Mouse (Mus musculus): ENCODE measurements around the gene Oasl2.
A peak's percentile ranks its signal among the peaks of the same experiment; 100 is the strongest.
"Not testable (repeated sequence)": the region's sequence is repeated elsewhere in the genome, so short reads cannot be mapped to it uniquely, and the experiment has no call there.

The Oasl2 gene

DNA sequence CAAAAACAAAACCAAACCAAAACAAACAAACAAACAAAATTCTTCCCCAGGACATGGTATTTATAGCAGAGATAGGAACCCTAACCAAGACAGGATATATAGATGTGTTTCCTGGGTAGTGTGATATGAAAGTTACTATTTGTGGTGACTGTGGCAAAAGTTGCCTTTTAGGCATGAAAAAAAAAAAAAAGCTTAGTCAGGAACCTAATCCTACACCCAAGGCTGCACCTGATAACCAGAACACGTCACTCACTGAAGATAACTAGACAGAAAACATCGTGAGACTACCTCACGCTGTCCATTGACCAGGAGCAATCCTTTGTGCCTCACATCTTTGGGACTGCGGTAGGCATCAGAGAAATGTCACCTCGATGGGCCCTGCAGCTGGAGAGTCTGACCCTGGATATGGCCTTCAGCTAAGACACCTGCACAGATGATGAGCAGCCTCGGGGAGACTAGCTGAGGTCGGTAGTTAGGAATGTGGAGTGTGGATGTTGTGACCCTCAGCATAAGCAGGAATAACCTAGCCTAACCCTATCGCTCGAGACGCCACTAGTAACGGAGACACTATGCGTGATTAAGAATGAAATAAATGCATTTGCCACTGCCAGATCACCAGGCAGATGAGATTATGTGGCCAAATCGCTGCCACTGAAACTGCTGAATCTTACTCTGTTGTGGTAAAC is at the start of gene Oasl2:
Oasl2 (plus strand) TSS at position 249 of the 686 bp plus-strand sequence.
- DNase-seq (ENCODE audit: low spot score): no peak

DNA sequence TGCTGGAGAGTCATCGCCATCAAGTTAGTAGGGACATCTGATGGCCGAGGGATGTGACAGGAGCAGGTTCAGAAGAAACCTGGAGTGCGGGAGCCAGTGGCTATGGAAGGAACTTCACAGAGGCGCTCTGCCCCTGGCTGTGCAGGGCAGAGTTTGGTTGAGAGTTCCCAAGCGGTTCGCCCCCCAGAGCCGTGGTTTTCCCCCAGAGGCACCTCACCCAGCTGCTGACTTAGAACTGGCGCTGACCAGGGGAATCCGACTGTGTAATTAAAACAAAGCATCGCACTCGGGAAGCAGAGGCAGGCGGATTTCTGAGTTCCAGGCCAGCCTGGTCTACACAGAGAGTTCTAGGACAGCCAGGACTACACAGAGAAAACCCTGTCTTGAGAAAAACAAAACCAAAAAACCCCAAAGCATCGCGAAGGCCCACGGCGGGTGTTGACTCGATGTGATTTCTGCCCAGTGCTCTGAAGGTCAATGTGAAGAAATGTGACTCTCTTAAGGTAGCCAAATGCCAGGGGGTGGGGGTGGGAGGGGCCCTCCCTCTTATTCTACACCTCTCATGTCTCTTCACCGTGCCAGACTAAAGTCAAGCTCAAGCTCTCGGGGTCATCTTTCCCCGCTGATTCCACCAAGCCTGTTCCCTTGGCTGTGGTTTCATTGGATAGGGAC is 45.0 kb upstream of the Oasl2 start:
- no peak for DNase-seq (ENCODE audit: low spot score)

DNA sequence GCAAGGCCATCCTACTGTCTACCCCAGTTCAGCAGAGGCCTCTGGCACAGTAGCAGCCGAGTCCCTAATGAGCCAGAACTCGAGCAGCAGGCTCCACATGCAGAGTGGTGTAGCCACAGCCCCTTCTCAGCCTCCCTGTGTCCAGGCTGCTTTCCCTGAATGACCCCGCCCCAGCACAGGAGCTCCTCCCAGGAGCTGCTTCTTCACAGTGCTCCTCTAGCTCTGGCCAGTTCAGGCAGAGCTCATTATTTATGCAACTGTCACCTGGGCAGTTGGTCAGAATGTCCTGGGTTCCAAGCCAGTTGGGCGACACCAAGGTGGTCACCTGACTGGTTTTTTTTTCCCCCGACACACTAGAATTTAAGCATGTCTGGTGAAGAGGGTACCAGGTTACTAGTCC is 43.4 kb upstream of the Oasl2 start, which contains the start of gene 4930519G04Rik:
4930519G04Rik (plus strand) TSS at position 301 of the 400 bp plus-strand sequence.
- not testable (repeated sequence) for DNase-seq (ENCODE audit: low spot score)

DNA sequence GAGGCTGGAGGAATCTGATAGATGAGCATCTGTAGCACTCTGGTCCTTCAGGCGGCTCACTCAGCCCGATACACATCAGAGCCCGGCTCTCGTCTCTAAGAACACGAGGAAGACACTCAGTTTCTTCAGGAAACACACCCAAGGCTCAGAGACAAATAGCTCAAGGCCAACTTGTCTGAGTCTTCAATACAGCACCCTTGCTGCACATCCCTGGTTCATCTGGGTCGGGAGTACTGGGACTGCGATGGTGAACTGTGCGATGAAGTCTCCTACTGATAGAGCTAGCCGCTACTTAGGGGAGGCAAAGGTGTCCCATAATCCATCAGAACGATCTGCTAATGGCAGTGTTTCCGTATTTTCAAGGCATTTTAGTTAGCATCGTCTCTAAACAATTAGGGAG is 38.2 kb upstream of the Oasl2 start, which contains the start of gene Gm9936:
Gm9936 (minus strand) TSS at position 101 of the 400 bp plus-strand sequence.
- no peak for DNase-seq (ENCODE audit: low spot score)

DNA sequence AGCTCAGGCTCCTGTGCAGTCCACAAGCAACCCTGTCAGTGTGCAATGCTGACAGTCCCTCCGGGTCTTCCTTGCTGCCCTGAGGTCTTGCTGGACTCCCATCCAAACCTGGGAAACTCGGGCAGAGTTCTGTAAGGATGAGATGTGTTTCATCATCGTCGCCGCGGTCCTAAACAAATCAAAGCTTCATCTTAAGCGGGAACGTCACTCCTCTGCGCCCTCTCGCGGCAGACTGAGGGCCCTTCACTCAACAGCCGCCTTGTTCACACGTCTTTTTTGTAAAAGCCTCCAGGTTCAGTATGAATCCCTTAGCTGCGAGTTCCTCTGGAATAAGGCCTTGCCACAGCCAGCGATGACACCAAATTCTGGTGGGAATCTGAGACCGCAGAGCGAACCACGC is 37.5 kb upstream of the Oasl2 start:
- no peak for DNase-seq (ENCODE audit: low spot score)

DNA sequence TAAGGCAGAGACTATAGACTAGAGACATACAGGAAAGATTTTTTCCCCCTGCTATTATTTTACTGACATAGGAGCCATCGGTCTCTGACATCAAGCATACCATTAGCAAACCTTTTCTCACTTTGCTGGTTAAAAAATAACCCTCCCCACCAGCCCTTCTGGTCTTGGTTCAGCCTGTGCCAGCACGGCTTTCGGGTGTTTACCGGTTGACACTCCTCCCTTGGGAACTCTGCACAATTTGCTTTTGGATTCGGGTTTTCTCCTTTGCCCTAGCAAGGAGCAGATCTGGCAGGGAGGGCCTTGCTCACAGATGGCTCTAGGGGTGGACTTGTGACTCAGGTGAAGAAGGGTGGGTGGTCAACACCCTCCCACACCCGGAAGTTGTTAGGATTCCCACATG is 35.0 kb upstream of the Oasl2 start:
- DNase-seq (ENCODE audit: low spot score): peak; percentile 77

DNA sequence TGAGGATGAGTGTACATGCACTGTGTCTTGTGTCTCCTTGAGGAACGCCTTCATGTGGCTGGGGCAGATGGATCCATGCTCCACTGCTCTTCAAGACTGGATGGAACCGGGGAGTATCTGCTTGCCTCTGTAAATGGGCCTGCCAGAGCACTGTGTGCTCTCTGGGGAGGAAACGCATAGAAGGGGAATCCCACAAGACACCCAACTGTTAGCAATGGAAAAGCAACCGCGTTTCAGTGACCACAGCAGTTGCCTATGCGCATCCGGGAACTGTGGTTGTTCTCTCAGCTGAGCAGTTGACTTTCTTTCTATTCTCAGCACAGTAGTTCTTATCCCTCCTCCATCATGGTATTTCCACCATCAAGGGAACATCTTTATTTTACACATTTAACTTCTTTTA is 31.9 kb upstream of the Oasl2 start:
- DNase-seq (ENCODE audit: low spot score): no peak

DNA sequence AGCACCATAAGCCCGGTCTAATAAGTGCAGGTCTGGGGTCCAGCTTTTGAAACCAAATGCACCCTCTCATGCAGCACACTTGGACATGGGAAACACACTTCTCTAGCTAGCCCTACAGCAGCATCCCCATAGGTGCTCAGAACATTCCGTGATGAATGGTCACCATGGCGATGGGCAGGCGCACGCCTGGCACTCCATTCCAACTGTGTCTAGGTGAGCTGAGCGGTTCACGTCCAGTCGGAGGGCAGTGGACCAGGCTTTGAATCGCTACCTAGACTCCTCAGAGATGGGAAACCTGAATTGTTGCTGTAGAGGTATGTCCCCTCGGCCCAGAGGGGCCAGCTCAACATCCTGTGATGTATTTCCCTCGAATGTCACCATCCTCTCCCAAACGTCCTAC is 31.5 kb upstream of the Oasl2 start:
- no peak for DNase-seq (ENCODE audit: low spot score)

DNA sequence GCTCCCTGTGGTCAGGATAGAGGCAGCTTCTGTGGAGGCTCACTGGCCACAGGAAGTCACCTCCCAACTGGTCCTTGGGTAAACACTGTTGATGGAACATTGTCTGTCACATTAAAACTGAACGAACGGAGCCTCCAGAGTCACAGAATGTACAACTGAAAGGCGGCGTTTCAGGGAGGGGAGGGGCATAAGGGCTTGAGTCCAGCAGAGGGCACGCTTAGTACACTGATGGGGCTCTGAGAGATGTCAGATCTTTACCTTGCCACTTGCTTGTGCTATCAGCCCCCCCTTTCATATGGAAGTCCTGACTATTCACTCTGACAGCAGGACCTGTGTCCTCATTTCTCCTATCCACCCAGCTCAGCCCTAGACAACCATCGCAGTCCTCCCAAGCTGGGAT is 20.9 kb upstream of the Oasl2 start:
- DNase-seq (ENCODE audit: low spot score): no peak

DNA sequence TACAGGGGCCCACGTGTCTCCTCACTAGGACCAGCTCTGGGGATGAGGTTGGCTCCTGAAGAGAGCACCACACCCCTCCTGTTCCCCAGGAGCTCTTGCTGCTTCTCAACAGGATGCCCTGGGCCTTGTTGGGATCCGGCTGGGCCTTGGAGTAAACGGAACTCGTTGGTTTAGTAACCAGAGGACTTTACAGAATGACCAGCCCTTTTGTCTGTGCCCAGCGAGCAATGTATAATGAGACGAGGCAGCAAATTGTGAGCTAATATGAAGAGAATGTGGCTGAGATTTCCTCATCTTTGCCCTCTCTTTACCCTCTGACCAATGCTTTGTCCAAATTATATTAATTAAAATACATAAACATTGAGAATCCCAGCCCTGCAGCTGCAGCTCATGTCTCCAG is 20.4 kb upstream of the Oasl2 start:
- no peak for DNase-seq (ENCODE audit: low spot score)

DNA sequence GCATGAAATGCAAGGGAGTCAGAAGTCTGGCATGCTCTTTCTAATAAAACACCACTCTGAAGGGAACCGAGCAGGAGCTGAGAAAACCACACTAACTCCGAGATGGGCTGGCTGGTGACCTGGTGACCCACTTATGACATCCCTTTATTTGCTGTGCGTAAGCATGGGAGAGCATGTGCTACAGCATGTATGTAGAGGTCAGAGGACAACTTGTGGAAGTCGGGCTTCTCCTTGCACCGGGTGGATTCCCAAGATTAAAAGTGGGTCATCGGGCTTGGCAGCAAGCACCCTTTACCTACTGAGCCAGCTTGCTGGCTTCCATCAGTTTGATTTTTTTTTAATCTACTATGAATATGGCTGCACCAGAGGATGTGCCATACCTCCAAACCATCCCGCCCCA is 19.2 kb upstream of the Oasl2 start:
- no peak for DNase-seq (ENCODE audit: low spot score)

DNA sequence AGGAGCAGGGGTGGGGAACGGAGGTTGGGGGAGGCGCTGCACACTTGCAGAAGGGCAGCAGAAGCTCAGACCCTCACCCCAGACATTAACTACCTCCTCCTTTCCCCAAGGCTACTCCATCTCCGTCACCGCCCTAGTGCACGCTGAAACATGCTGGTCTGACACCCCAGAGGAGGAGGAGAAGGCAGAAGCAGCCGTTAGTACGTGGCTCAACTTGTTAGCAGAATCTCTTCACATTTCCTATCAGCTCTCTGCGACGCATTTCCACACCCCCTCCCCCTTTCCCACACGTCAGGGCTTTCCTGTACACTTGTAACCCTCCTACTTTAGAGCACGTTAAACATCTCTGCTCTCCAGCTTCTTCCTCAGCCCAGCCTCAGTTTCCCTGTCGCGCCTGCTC is 17.3 kb upstream of the Oasl2 start:
- no peak for DNase-seq (ENCODE audit: low spot score)

DNA sequence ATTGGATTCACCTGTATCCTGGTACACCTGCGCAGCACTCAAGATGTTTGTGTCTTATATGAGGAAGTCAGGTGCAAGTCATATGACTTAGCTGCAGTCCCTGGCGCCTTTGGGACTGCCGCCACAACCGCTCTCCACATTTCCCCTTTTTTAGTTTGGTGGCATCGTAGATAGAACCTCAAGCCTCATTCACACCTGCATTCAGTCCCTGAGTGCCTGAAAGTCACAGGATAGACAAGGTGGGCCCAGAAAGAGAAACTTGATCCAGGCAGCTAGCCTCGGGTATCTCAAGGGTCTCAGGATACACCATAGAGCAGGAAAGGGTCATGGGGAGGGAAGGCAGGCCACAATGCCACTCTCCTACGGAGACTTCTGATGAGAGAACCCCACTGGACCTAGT is 14.4 kb upstream of the Oasl2 start:
- not testable (repeated sequence) for DNase-seq (ENCODE audit: low spot score)

DNA sequence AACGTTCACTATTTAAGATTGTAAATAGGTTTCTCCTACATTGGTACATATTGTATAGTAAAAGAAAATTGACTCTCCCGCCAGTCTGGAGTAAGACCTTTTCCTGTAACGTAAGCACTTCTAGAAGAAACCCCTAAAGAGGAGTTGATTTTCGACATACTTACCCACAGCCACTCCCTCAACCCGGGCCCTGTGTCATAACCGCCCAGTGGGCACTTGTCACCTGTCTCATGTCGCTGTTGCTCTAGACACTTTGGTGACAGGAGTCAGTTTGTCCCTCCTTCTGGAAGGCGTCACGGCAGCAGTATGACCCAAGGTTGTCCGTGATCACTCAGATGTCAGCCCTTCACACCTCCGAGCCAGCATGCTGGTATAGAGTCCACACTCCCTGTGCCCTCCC is 13.7 kb upstream of the Oasl2 start:
- no peak for DNase-seq (ENCODE audit: low spot score)

DNA sequence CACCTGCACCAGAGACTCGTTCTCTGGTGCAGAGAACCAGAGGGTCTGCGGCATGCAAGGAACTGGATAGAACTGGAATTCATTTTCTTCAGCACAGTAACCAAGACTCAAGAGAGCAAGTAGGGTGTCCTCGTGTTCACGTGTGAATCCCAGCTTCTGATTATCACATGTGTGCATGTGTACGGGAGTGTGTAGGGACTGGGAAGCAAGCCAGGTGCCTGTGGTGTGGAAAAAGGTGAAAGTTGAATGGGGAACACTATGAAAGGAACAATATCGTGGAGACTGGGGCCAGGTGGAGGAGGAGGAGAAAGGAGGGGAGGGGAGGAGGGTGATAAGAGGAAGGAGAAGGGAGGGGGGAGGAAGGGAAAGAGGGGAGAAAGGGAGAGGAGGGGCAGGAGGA is 9.9 kb upstream of the Oasl2 start:
- DNase-seq (ENCODE audit: low spot score): no peak

DNA sequence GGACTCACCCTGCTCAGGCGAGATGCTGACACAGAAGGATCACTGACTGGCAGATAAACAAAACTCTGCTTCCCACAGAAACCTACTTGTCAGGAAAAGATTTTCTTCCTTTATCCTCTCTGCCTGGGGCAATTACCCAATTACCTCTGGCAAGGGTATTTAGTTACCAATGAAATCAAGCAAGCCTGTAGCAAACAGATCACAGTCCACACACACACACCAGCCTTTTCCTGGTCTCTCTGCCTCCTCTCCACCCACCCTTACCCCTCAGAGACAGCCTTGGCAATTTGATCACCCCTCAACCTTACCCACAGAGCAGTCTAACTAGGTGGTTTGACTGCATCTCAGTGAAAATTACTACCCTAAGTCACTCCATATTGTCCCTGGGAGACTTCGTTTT is 7.7 kb upstream of the Oasl2 start:
- no peak for DNase-seq (ENCODE audit: low spot score)

DNA sequence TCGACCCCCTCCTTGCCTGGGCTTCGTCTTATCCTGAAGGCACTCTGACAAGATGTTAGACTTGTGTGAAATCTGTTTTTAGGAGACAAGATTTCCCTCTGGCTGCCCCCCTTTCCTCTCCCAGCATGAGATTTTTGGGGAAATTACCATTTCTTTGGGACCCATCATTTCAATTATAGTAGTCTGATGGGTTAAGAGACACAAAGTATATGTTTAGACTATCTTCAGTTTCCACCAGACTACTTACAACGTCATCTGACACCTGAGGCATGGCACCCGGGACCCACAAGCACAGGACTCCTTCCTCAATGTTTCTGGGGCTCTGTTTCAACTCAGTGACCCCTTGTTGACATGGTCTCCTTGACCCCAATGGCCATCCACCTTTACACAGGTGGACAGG is 1.2 kb upstream of the Oasl2 start:
- no peak for DNase-seq (ENCODE audit: low spot score)

DNA sequence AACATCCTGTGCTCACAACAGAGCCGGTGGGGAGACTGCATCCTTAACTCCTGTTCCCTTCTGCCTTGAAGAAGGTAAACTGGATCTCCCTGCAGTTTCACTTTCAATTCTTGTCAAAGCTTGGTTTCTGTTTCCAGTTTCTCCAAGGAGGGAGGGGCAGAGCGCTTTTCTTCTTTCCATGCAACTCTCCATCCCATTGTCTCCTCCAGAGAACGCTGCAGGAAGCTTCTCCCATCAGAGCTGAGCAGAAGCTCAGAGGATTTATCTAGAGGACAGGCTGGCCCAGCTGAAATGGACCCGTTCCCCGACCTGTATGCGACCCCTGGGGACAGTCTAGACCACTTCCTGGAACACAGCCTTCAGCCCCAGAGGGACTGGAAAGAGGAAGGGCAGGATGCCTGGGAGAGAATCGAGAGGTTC is 648 bp downstream of the Oasl2 start:
- DNase-seq (ENCODE audit: low spot score): peak; percentile 39

DNA sequence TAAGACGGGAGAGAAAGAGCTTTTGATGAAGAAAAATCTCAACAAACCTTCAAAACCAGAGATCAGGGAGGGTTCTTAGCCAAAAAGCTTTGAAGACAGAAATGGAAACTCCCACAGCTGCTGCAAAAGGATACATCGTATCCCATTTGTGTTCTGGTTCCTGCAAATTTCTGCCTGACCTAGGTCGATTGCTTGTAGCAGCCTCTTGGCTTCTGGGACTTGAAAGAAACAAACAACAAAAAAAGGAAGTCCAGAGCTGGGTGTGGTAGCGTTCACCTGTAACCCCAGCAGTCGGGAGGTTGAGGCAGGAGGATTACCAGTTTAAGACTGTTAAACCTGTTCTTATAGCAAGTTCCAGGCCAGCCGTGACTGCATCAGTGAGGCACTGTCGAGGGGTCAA is 2.1 kb downstream of the Oasl2 start:
- DNase-seq (ENCODE audit: low spot score): no peak

DNA sequence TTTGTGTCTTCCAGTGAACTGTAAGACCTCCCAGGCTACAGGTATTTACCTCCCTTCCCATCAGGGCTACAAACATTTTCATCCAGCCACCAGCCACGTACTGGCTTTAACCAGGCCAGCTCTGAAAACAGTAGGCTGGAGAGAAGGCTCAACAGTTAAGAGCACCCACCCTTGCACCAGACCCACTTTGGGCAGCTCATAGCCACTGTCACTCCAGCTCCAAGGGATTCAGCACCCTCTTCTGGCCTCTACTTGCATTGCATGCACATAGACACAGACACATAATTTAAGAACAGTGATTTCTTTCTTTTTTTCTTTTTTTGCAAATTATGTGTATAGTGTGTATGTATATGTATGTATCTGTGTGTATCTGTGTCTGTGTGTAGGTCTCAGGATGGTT is 5.7 kb downstream of the Oasl2 start:
- peak; percentile 50 for DNase-seq (ENCODE audit: low spot score)

DNA sequence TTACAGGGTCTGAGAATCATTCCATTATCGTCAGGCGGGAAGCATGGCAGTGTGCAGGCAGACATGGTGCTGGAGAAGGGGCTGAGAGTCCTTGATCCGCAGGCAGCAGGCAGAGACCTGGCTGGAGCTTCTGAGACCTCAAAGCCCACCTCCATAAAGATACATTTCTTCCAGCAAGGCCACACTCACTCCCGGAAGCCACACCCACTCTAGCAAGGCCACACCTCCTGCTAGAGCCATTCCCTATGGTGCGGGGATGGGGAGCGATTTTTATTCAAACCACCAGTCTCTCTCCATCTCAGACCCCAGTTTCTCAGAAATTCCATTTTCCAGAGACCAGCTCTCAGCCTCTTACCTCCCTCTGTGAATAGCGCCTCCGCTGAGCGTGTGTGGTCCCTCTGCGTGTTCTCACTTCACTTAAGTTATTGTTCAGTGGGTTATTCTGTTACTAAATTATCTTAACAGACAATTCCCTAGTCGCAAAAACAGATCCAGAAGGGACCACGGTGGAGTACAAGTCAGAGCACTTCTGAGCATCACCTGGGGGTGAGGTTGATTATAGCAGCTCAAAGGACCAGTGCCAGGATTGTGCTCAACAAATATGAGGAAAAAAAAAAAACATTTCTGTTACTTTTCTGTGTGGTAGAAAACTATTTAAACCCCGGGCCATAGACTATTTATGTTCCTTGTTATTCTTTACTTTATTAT is 12.0 kb downstream of the Oasl2 start:
- DNase-seq (ENCODE audit: low spot score): no peak

DNA sequence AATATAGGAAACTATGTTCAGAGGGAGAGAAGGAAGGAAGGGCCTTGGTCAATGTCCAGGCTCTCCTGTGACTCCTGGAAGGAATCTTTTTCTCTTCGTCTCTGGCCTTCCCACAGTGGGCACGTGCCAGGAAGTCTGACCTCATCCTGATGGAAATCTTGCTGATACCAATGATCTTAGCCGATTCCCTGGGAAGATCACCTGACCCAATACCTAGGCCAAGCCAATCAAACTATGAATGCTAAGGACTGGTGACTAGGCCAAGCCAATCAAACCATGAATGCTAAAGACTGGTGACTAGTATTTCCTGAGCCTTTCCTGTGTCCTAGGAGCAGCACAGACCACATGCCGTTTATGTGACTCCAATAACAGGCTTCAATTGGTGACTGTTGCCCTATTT is 16.9 kb downstream of the Oasl2 start:
- DNase-seq (ENCODE audit: low spot score): no peak

DNA sequence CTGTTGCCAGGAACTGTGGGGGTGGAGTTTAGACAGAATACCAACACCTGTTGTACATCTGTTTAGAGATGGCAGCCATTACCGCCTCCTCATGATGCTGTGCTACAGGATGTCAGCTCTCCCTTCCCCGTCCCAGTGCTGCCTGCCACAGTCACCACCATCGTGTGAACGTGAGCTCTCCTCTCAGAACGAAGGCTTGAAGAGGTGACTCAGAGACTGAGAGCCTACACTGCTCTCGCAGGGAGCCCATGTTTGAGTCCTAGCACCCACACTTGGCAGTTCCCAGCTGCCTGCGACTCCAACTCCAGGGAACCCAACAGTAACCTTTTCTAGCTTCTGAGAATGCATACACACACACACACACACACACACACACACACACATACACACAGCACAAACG is 18.1 kb downstream of the Oasl2 start:
- no peak for DNase-seq (ENCODE audit: low spot score)

All from adipocyte (in vitro differentiated cells).